Mouse (Mus musculus): ENCODE measurements around the gene Tmed6. TPM values are rescaled to one million over a fixed set of nuclear protein-coding genes. Genes with fewer than 3 reads are reported as not detected.
"Not testable (repeated sequence)": the region's sequence is repeated elsewhere in the genome, so short reads cannot be mapped to it uniquely, and the experiment has no call there.

Gene Tmed6
- not detected for total RNA-seq (2021)
- long read RNA-seq, experiment 1: 0 reads
- long read RNA-seq, experiment 2: 0 reads

GRCm38 (mm10) chr8:107065511-107066496 is at the start of gene Tmed6:
Gene Tmed6 (minus strand): TSS chr8:107065644.
- intact Hi-C loops (cut with DNase I; ENCODE audit: low total_unique reads): no loop called here
- no peak for DNase-seq

GRCm38 (mm10) chr8:107115008-107115320 is 49.5 kb upstream of the Tmed6 start:
- no peak for DNase-seq
- intact Hi-C loops (cut with DNase I; ENCODE audit: low total_unique reads): no loop called here

DNA sequence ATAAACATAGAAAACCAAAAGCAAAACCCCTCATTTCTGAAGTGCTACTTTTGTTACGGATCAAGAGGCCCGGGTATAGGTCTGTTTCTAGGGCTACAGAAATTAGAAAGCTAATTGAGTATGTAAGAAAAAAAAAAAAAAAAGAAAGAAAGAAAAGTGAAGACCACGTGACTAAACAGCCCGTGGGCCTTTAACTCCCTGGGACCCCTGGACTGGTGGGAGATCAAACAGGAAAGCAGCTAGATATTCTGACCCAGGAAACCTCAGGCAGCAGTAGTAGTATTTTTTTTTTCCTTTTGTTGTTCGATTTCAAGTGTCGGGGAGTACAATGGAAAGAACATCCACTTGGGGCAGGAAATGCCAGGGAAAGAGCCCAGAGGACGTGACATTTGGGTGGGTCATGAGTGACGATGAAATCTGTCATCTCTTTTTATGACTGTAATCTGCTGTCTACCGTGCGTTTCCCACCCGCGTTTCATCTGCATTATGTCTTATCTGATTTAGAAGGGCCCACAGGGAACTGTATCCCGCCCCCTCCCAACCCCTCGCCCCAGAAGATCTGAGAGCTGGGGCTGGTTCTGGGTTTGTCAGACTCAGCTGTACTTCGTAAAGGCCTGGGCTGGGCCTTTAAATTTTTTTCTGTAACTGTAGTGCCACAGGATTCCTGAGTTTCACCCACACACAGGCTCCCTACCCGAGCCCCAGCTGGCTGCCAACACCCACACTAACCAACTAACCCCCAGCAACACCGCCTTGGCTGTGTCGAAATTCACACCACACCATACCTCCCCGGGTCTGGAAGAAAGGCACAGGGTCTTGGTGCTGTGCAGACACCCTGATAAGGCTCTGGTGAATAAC is 48.9 kb upstream of the Tmed6 start:
- intact Hi-C loops (cut with DNase I; ENCODE audit: low total_unique reads): no loop called here
- no peak for DNase-seq

DNA sequence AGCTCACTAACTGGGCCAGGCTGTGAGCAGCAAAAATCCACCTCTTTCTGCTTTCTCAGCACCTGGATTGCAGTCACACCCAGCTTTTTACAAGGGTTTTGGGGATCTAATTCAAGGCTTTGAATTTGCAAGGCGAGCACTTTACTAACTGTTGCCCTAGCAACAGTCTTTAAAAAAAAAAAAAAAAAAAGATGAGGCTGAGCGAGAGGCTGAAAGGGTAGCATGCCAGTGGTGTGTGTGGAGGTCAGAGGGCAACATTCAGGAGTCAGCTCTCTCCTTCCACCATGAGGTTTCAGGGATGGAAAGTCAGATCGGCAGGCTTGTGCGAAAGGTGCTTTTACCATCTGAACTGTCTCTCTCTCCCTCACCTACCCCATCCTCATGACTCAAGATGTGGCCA is 47.8 kb upstream of the Tmed6 start:
- intact Hi-C loops (cut with DNase I; ENCODE audit: low total_unique reads): no loop called here
- no peak for DNase-seq

- DNase-seq: no peak
- intact Hi-C loops (cut with DNase I; ENCODE audit: low total_unique reads): no loop called here
These were observed 46.1 kb upstream of the Tmed6 start for GRCm38 (mm10) chr8:107111340-107112105.

GRCm38 (mm10) chr8:107110629-107111330 is 45.3 kb upstream of the Tmed6 start:
- intact Hi-C loops (cut with DNase I; ENCODE audit: low total_unique reads): no loop called here
- no peak for DNase-seq

GRCm38 (mm10) chr8:107109816-107110435 is 44.5 kb upstream of the Tmed6 start:
- intact Hi-C loops (cut with DNase I; ENCODE audit: low total_unique reads): loop anchor here (5.0 to 10.0 kb wide), 2 partner anchors 212 to 325 kb away; partner anchors contain the start of gene Wwp2

DNA sequence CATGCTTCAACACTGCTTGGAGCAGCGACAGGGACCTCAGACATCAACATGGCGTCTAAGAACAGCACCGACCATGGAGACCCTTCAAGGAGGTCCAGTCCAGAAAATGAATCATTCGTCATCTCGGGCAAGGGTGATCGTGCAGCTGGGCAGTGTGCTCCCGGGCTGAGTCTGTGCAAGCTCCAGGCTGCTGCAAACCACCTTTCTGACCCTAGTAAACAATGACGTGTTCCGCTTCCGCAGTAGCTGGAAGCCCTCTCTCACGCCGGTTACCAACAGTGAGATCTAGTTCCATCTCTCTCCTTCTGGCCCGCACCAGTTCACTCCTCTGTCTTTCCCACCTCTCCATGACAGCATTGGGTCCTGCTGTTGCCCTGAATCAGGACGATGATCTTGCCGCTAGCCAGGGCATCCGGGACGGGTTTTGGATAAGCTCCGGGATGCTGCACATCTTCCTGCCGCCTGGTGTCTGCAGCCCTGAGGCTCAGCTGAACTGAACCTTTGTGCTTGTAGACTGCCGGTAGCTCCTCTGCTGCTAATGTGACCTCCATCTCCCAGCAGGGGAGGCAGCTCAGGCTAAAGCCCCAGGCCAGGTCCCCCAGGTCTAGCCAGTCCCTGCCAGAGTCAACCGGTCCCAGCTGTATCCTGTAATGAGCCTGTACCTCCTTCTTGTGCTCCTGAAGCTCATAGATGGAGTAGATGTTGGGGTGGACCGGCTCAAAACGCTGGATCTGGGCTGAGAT is 43.7 kb upstream of the Tmed6 start:
- intact Hi-C loops (cut with DNase I; ENCODE audit: low total_unique reads): loop anchor here (5.0 to 10.0 kb wide), 2 partner anchors 213 to 326 kb away; partner anchors contain the start of gene Wwp2
- no peak for DNase-seq

More at GRCm38 (mm10) chr8:107109816-107110435, 44.5 kb upstream of the Tmed6 start:
- no peak for DNase-seq

GRCm38 (mm10) chr8:107108089-107108488 is 42.6 kb upstream of the Tmed6 start:
- not testable (repeated sequence) for DNase-seq
- intact Hi-C loops (cut with DNase I; ENCODE audit: low total_unique reads): loop anchor here (5.0 to 10.0 kb wide), 2 partner anchors 214 to 327 kb away; partner anchors contain the start of gene Wwp2

DNA sequence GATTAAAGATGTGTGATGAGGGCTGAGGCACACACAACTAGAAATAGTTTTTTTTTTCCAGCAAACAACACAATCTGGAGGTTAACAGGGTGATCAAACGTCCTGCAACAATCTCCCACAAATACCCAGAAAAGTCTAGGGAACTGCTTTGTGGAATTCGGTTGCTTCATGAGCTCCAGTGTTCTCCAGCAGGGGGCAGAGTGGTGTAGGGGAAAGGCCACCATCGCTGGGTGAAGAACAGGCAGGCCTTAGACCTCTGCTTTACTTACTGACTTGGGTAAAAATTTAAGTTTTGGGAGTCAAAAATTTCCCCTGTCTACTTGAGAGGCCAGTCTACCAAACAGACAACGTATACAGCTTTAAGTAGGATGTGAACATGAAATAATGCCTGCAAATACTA is 39.1 kb upstream of the Tmed6 start:
- intact Hi-C loops (cut with DNase I; ENCODE audit: low total_unique reads): loop anchor here (10.0 kb wide), 1 partner anchor 330 kb away; the partner anchor contains the start of gene Wwp2
- peak; percentile 72 for DNase-seq

GRCm38 (mm10) chr8:107100635-107101034 is 35.2 kb upstream of the Tmed6 start:
- intact Hi-C loops (cut with DNase I; ENCODE audit: low total_unique reads): loop anchor here (10.0 kb wide), 1 partner anchor 334 kb away; the partner anchor contains the start of gene Wwp2
- no peak for DNase-seq

- DNase-seq: peak; percentile 95
- intact Hi-C loops (cut with DNase I; ENCODE audit: low total_unique reads): no loop called here
These were observed 31.1 kb upstream of the Tmed6 start, which contains the start of gene Terf2 for GRCm38 (mm10) chr8:107096366-107097036. Gene Terf2 (minus strand): TSS chr8:107096547.

GRCm38 (mm10) chr8:107095717-107096365 is 30.4 kb upstream of the Tmed6 start:
- DNase-seq: no peak
- intact Hi-C loops (cut with DNase I; ENCODE audit: low total_unique reads): no loop called here

- no peak for DNase-seq
- intact Hi-C loops (cut with DNase I; ENCODE audit: low total_unique reads): no loop called here
These were observed 25.1 kb upstream of the Tmed6 start for GRCm38 (mm10) chr8:107090531-107090930.

- intact Hi-C loops (cut with DNase I; ENCODE audit: low total_unique reads): no loop called here
- DNase-seq: no peak
These were observed 23.2 kb upstream of the Tmed6 start for GRCm38 (mm10) chr8:107088526-107089063.

DNA sequence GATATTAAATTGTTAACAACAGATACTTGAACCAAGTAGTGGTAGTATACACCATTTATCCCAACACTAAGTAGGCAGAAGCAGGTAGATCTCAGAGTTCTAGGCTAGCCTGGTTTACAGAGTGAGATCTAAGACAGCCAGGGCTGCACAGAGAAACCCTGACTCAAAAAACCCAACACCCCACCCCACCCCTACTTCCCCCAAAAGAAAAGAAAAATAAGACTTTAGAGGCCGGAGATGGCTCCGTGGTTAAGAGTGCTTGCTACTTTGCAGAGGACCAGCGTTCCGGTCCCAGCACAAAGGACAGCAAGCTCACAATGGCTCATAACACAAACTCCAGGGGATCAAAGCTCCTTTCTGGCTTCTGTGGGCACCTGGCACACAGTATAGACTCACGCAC is 20.6 kb upstream of the Tmed6 start:
- intact Hi-C loops (cut with DNase I; ENCODE audit: low total_unique reads): no loop called here

More for the DNA sequence above, 20.6 kb upstream of the Tmed6 start:
- DNase-seq: no peak

Measured in gastrocnemius, postnatal 14 days (tissue).